Mouse (Mus musculus) liver, embryonic 15.5 days (tissue): ENCODE results near the gene 4930469K13Rik. TPM values are rescaled to one million over a fixed set of nuclear protein-coding genes. Genes with fewer than 3 reads are reported as not detected.

Experiments used
- ATAC-seq: fragments of 200-750 bp; cut with Nextera tagmentation; 2 replicates; pipeline ENCODE4 v1.8.0; 2017; ENCODE audit warnings: moderate number of reproducible peaks, mild to moderate bottlenecking, moderate library complexity; ENCODE audit not compliant: insufficient read depth
- H3K27ac ChIP-seq: fragments of 300-500 bp; sonication (generic); replicated peaks from 2 replicates; pipeline ENCODE4 v1.5.1; 2015; ENCODE audit warnings: mild to moderate bottlenecking, inconsistent platforms
- H3K27me3 ChIP-seq: fragments of 300-500 bp; sonication (generic); 2 replicates; pipeline ENCODE4 v1.6.1; 2015; ENCODE audit warnings: mild to moderate bottlenecking, inconsistent platforms
- H3K36me3 ChIP-seq: fragments of 300-500 bp; sonication (generic); replicated peaks from 2 replicates; pipeline ENCODE4 v1.6.1; 2015; ENCODE audit warnings: moderate library complexity, mild to moderate bottlenecking, inconsistent platforms
- H3K4me1 ChIP-seq: fragments of 300-500 bp; sonication (generic); replicated peaks from 2 replicates; pipeline ENCODE4 v1.6.1; 2015; ENCODE audit warnings: inconsistent platforms
- H3K4me2 ChIP-seq: fragments of 300-500 bp; sonication (generic); 2 replicates; pipeline ENCODE4 v1.6.1; 2015; ENCODE audit warnings: moderate library complexity, mild to moderate bottlenecking, inconsistent platforms
- H3K4me3 ChIP-seq: fragments of 300-500 bp; sonication (generic); replicated peaks from 2 replicates; pipeline ENCODE4 v1.5.1; 2015; ENCODE audit warnings: mild to moderate bottlenecking, inconsistent platforms
- H3K9ac ChIP-seq: fragments of 300-500 bp; sonication (generic); 2 replicates; pipeline ENCODE4 v1.6.1; 2015; ENCODE audit warnings: moderate library complexity, mild to moderate bottlenecking, inconsistent platforms
- H3K9me3 ChIP-seq: fragments of 300-500 bp; sonication (generic); replicated peaks from 2 replicates; pipeline ENCODE4 v1.6.1; 2016; ENCODE audit warnings: inconsistent platforms
- WGBS: fragments of 180-500 bp; shearing (Covaris S2); methylation state at CpG from one replicate; pipeline ENCODE4 v1.1.7; 2015; ENCODE audit warnings: mixed read lengths; ENCODE audit not compliant: insufficient replicate concordance; 5-methylcytosine and 5-hydroxymethylcytosine counted together
- polyA plus RNA-seq: library from polyadenylated mRNA; unstranded; fragments of >200 nt; fragmentation: Nextera tagmentation; extraction: Ambion mirVana; gene quantifications from 2 replicates; pipeline ENCODE4 v1.2.1, GENCODE M21; 2015

4930469K13Rik gene
- polyA plus RNA-seq, 1 experiment from 2014 or later = not detected

- peak overlapping the region; percentile 15; the same call in 1 of the 2 replicates for H3K9ac ChIP-seq
- H3K36me3 ChIP-seq = no peaks in the 10 kb centered on the region
- no peaks in the 10 kb centered on the region for H3K9me3 ChIP-seq
- WGBS = 9% methylated on average over 9 of the region's 9 CpGs
- no peaks in the 10 kb centered on the region for H3K27me3 ChIP-seq
- H3K4me1 ChIP-seq = peaks cover 14% of the 10 kb centered on the region
- ATAC-seq = no peak
- H3K27ac ChIP-seq = peak overlapping the region; percentile 66
- peak overlapping the region; percentile 35 for H3K4me3 ChIP-seq
- H3K4me2 ChIP-seq = peak overlapping the region; percentile 63
Observed at GRCm38 (mm10) chr11:34008702-34009101, 89.7 kb downstream of the 4930469K13Rik start.

- 11% methylated on average over 11 of the region's 11 CpGs for WGBS
- no peaks in the 10 kb centered on the region for H3K9me3 ChIP-seq
- peak overlapping the region; percentile 63 for H3K4me2 ChIP-seq
- H3K4me3 ChIP-seq = peak overlapping the region; percentile 35
- H3K27ac ChIP-seq = peak overlapping the region; percentile 66
- peak overlapping the region; percentile 15; the same call in 1 of the 2 replicates for H3K9ac ChIP-seq
- H3K36me3 ChIP-seq = no peaks in the 10 kb centered on the region
- no peaks in the 10 kb centered on the region for H3K27me3 ChIP-seq
- ATAC-seq = peak; percentile 28; the same call in 1 of the 2 replicates
- peaks cover 14% of the 10 kb centered on the region for H3K4me1 ChIP-seq
Observed at GRCm38 (mm10) chr11:34008214-34008613, 90.1 kb downstream of the 4930469K13Rik start.

GRCm38 (mm10) chr11:34007616-34008015, 90.7 kb downstream of the 4930469K13Rik start:
- Histone ChIP-seq H3K9me3 (no peaks in the 10 kb centered on the region), H3K27ac (no peak overlapping the region), H3K36me3 (no peaks in the 10 kb centered on the region), H3K4me1 (peaks cover 14% of the 10 kb centered on the region), H3K9ac (no peak overlapping the region), H3K27me3 (no peaks in the 10 kb centered on the region), H3K4me3 (no peak overlapping the region), H3K4me2 (no peak overlapping the region)
- 34% methylated on average over 2 of the region's 2 CpGs for WGBS
- no peak for ATAC-seq

GRCm38 (mm10) chr11:34002593-34002965, 95.8 kb downstream of the 4930469K13Rik start:
- Histone ChIP-seq H3K9ac (no peak overlapping the region), H3K4me3 (no peak overlapping the region), H3K27ac (no peak overlapping the region), H3K4me1 (no peaks in the 10 kb centered on the region), H3K4me2 (no peak overlapping the region), H3K9me3 (no peaks in the 10 kb centered on the region), H3K36me3 (no peaks in the 10 kb centered on the region), H3K27me3 (no peaks in the 10 kb centered on the region)
- WGBS = 46% methylated on average over 5 of the region's 5 CpGs
- ATAC-seq = no peak

GRCm38 (mm10) chr11:34001938-34002592, 96.3 kb downstream of the 4930469K13Rik start:
- no peaks in the 10 kb centered on the region for H3K27me3 ChIP-seq
- no peaks in the 10 kb centered on the region for H3K36me3 ChIP-seq
- no peak overlapping the region for H3K9ac ChIP-seq
- WGBS = 2% methylated on average over 5 of the region's 5 CpGs
- H3K4me1 ChIP-seq = no peaks in the 10 kb centered on the region
- H3K27ac ChIP-seq = no peak overlapping the region
- no peak overlapping the region for H3K4me3 ChIP-seq
- no peak for ATAC-seq
- H3K4me2 ChIP-seq = no peak overlapping the region
- H3K9me3 ChIP-seq = no peaks in the 10 kb centered on the region

GRCm38 (mm10) chr11:34000416-34000815, 97.9 kb downstream of the 4930469K13Rik start:
- no peaks in the 10 kb centered on the region for H3K4me1 ChIP-seq
- no peaks in the 10 kb centered on the region for H3K9me3 ChIP-seq
- no peak overlapping the region for H3K4me3 ChIP-seq
- H3K4me2 ChIP-seq = no peak overlapping the region
- H3K9ac ChIP-seq = no peak overlapping the region
- H3K36me3 ChIP-seq = no peaks in the 10 kb centered on the region
- no peaks in the 10 kb centered on the region for H3K27me3 ChIP-seq
- no peak for ATAC-seq
- WGBS = 38% methylated on average over 3 of the region's 3 CpGs
- no peak overlapping the region for H3K27ac ChIP-seq

- Histone ChIP-seq H3K27ac (no peak overlapping the region), H3K36me3 (no peaks in the 10 kb centered on the region), H3K27me3 (no peaks in the 10 kb centered on the region; the same call in 1 of the 2 replicates), H3K4me3 (no peak overlapping the region), H3K4me2 (no peak overlapping the region), H3K9ac (no peak overlapping the region), H3K9me3 (no peaks in the 10 kb centered on the region), H3K4me1 (0 out of 2 replicates have a peak, but pooled peaks cover 7% of the 10 kb centered on the region)
- WGBS = 55% methylated on average over 10 of the region's 10 CpGs
- no peak for ATAC-seq
Observed at GRCm38 (mm10) chr11:33998244-33998643, 100.1 kb downstream of the 4930469K13Rik start.

- Histone ChIP-seq H3K9me3 (no peaks in the 10 kb centered on the region), H3K9ac (no peak overlapping the region), H3K27me3 (no peaks in the 10 kb centered on the region; the same call in none of the 2 replicates), H3K4me2 (no peak overlapping the region), H3K27ac (no peak overlapping the region), H3K4me1 (0 out of 2 replicates have a peak, but pooled peaks cover 7% of the 10 kb centered on the region), H3K36me3 (no peaks in the 10 kb centered on the region), H3K4me3 (no peak overlapping the region)
- WGBS = 48% methylated on average over 5 of the region's 5 CpGs
- no peak for ATAC-seq
Observed at GRCm38 (mm10) chr11:33993496-33993895, 104.9 kb downstream of the 4930469K13Rik start.

GRCm38 (mm10) chr11:33992938-33993337, 105.4 kb downstream of the 4930469K13Rik start, which contains the start of gene Kcnip1:
Gene Kcnip1 (minus strand): TSS chr11:33993152.
- no peak within 1 kb of the TSS for H3K27ac ChIP-seq
- no peak within 1 kb of the TSS for H3K9ac ChIP-seq
- no peaks in the 10 kb centered on the region; the same call in none of the 2 replicates for H3K27me3 ChIP-seq
- H3K36me3 ChIP-seq = no peaks in the 10 kb centered on the region
- H3K4me3 ChIP-seq = no peak within 1 kb of the TSS
- H3K4me2 ChIP-seq = no peak within 1 kb of the TSS
- H3K4me1 ChIP-seq = 0 out of 2 replicates have a peak, but pooled peaks cover 7% of the 10 kb centered on the region
- no peak for ATAC-seq
- no peaks in the 10 kb centered on the region for H3K9me3 ChIP-seq
- WGBS = 28% methylated on average over 12 of the region's 12 CpGs

- no peak overlapping the region for H3K4me3 ChIP-seq
- 53% methylated on average over 5 of the region's 5 CpGs for WGBS
- H3K9me3 ChIP-seq = no peaks in the 10 kb centered on the region
- H3K36me3 ChIP-seq = no peaks in the 10 kb centered on the region
- ATAC-seq = peak; percentile 52; the same call in 1 of the 2 replicates
- no peak overlapping the region for H3K4me2 ChIP-seq
- H3K27ac ChIP-seq = no peak overlapping the region
- H3K4me1 ChIP-seq = 0 out of 2 replicates have a peak, but pooled peaks cover 7% of the 10 kb centered on the region
- H3K27me3 ChIP-seq = no peaks in the 10 kb centered on the region; the same call in none of the 2 replicates
- H3K9ac ChIP-seq = no peak overlapping the region
Observed at GRCm38 (mm10) chr11:33990002-33990401, 108.4 kb downstream of the 4930469K13Rik start.

GRCm38 (mm10) chr11:33986525-33986924, 111.8 kb downstream of the 4930469K13Rik start:
- Histone ChIP-seq H3K4me3 (no peak overlapping the region), H3K36me3 (no peaks in the 10 kb centered on the region), H3K27ac (no peak overlapping the region), H3K9ac (no peak overlapping the region), H3K4me1 (no peaks in the 10 kb centered on the region), H3K27me3 (no peaks in the 10 kb centered on the region), H3K9me3 (no peaks in the 10 kb centered on the region), H3K4me2 (no peak overlapping the region)
- 21% methylated on average over 2 of the region's 2 CpGs for WGBS
- ATAC-seq = no peak
